Mouse (Mus musculus) MEL (cell line): ENCODE results near the gene Phf5a. TPM values are rescaled to one million over a fixed set of nuclear protein-coding genes. Genes with fewer than 3 reads are reported as not detected.

Experiments
- DNase-seq: peaks from one replicate; pipeline ENCODE4 v3.0.0; 2011; ENCODE audit warnings: low read depth, low spot score
- H3K27ac ChIP-seq: 2 replicates; pipeline ENCODE4 v1.5.1; 2012; ENCODE audit warnings: low read depth, mild to moderate bottlenecking, control low read depth, low read length, moderate library complexity; ENCODE audit not compliant: control insufficient read depth
- H3K27me3 ChIP-seq, 2 experiments: fragments of 150-350 bp in 1 of 2; sonication (generic) in 1 of 2; 2 replicates each; pipeline ENCODE4 v1.6.1; 2012; ENCODE audit warnings: low read length in 2 of 2, mild to moderate bottlenecking in 2 of 2, improper control_type of control experiment in 1 of 2, moderate library complexity in 1 of 2; ENCODE audit not compliant: insufficient read depth in 2 of 2, control insufficient read depth in 1 of 2
- H3K36me3 ChIP-seq, 2 experiments: 2 replicates each; pipeline ENCODE4 v1.6.1; 2012 to 2014; ENCODE audit warnings: low read length in 2 of 2, improper control_type of control experiment in 1 of 2, inconsistent platforms in 1 of 2, mild to moderate bottlenecking in 1 of 2; ENCODE audit not compliant: insufficient read depth in 2 of 2, control insufficient read depth in 1 of 2
- H3K4me1 ChIP-seq, 2 experiments: fragments of 150-350 bp in 1 of 2; sonication (generic) in 1 of 2; 2 replicates each; pipeline ENCODE4 v1.6.1; 2012; ENCODE audit warnings: low read length in 2 of 2, improper control_type of control experiment in 1 of 2, mild to moderate bottlenecking in 1 of 2; ENCODE audit not compliant: insufficient read depth in 2 of 2, control insufficient read depth in 1 of 2
- H3K4me3 ChIP-seq, 2 experiments: fragments of 150-350 bp in 1 of 2; sonication (generic) in 1 of 2; 2 replicates each; pipeline ENCODE4 v1.5.1; 2012; ENCODE audit warnings: low read depth in 2 of 2, low read length in 2 of 2, mild to moderate bottlenecking in 2 of 2, moderate library complexity in 2 of 2, control low read depth in 1 of 2, improper control_type of control experiment in 1 of 2; ENCODE audit not compliant: control insufficient read depth in 1 of 2, insufficient read depth in 1 of 2
- H3K79me2 ChIP-seq: 2 replicates; pipeline ENCODE4 v1.6.1; 2012; ENCODE audit warnings: mild to moderate bottlenecking, low read length, moderate library complexity; ENCODE audit not compliant: control insufficient read depth, poor library complexity, insufficient read depth
- H3K9ac ChIP-seq: 2 replicates; pipeline ENCODE4 v1.6.1; 2012; ENCODE audit warnings: low read depth, mild to moderate bottlenecking, control low read depth, low read length, moderate library complexity; ENCODE audit not compliant: control insufficient read depth, poor library complexity, severe bottlenecking
- H3K9me3 ChIP-seq: fragments of 150-350 bp; sonication (generic); replicated peaks from 2 replicates; pipeline ENCODE4 v1.6.1; 2012; ENCODE audit warnings: mild to moderate bottlenecking, low read length, improper control_type of control experiment, moderate library complexity; ENCODE audit not compliant: insufficient read depth
- CHD1 ChIP-seq: IDR thresholded peaks from 2 replicates; pipeline ENCODE4 v1.6.1; 2012; ENCODE audit warnings: low read depth, mild to moderate bottlenecking, inconsistent platforms, low read length, improper control_type of control experiment
- CHD2 ChIP-seq: IDR thresholded peaks from 2 replicates; pipeline ENCODE4 v1.6.1; 2011; ENCODE audit warnings: low read length, improper control_type of control experiment
- CTCF ChIP-seq, 3 experiments: IDR thresholded peaks in 2 of 3; conservative IDR thresholded peaks in 1 of 3; 2 replicates each; pipeline ENCODE4 v1.5.1; 2011 to 2012; ENCODE audit warnings: low read length in 3 of 3, low read depth in 2 of 3, mild to moderate bottlenecking in 2 of 3, improper control_type of control experiment in 1 of 3, inconsistent platforms in 1 of 3, mixed read lengths in 1 of 3, moderate library complexity in 1 of 3; ENCODE audit not compliant: control insufficient read depth in 1 of 3, insufficient read depth in 1 of 3, poor library complexity in 1 of 3, severe bottlenecking in 1 of 3
- EP300 ChIP-seq, 2 experiments: IDR thresholded peaks; 2 replicates each; pipeline ENCODE4 v1.6.1; 2011; ENCODE audit warnings: improper control_type of control experiment in 2 of 2, low read length in 2 of 2, low read depth in 1 of 2, mild to moderate bottlenecking in 1 of 2
- GATA1 ChIP-seq: IDR thresholded peaks from 2 replicates; pipeline ENCODE4 v1.6.1; 2011; ENCODE audit warnings: low read depth, low read length, improper control_type of control experiment
- HCFC1 ChIP-seq: IDR thresholded peaks from 2 replicates; pipeline ENCODE4 v1.6.1; 2012; ENCODE audit warnings: low read depth, mild to moderate bottlenecking, inconsistent platforms, low read length, improper control_type of control experiment, moderate library complexity
- KAT2A ChIP-seq: conservative IDR thresholded peaks from 2 replicates; pipeline ENCODE4 v1.6.1; 2012; ENCODE audit warnings: low read depth, low read length, improper control_type of control experiment, inconsistent platforms
- MAX ChIP-seq: IDR thresholded peaks from 2 replicates; pipeline ENCODE4 v1.6.1; 2011; ENCODE audit warnings: low read length, improper control_type of control experiment
- MEF2A ChIP-seq: IDR thresholded peaks from 2 replicates; pipeline ENCODE4 v1.6.1; 2014; ENCODE audit warnings: low read depth, mild to moderate bottlenecking, inconsistent platforms, low read length, improper control_type of control experiment; ENCODE audit not compliant: poor library complexity, insufficient replicate concordance, severe bottlenecking; ENCODE audit errors: extremely low read depth
- MXI1 ChIP-seq: IDR thresholded peaks from 2 replicates; pipeline ENCODE4 v1.6.1; 2011; ENCODE audit warnings: mild to moderate bottlenecking, low read depth, low read length, improper control_type of control experiment
- MYC ChIP-seq: IDR thresholded peaks from 2 replicates; pipeline ENCODE4 v1.6.1; 2011; ENCODE audit warnings: low read depth, mild to moderate bottlenecking, low read length, improper control_type of control experiment, moderate library complexity
- NRF1 ChIP-seq: IDR thresholded peaks from 2 replicates; pipeline ENCODE4 v1.6.1; 2014; ENCODE audit warnings: low read depth, mild to moderate bottlenecking, inconsistent platforms, low read length, improper control_type of control experiment, moderate library complexity; ENCODE audit not compliant: poor library complexity, insufficient read depth, severe bottlenecking
- POLR2A ChIP-seq, 2 experiments: IDR thresholded peaks; 2 replicates each; pipeline ENCODE4 v1.6.1; 2011 to 2012; ENCODE audit warnings: low read length in 2 of 2, mild to moderate bottlenecking in 2 of 2, control low read depth in 1 of 2, improper control_type of control experiment in 1 of 2, low read depth in 1 of 2, moderate library complexity in 1 of 2; ENCODE audit not compliant: control insufficient read depth in 1 of 2, insufficient read depth in 1 of 2, poor library complexity in 1 of 2
- POLR2AphosphoS5 ChIP-seq: IDR thresholded peaks from 2 replicates; pipeline ENCODE4 v1.6.1; 2012; ENCODE audit warnings: low read depth, borderline replicate concordance, mild to moderate bottlenecking, inconsistent platforms, low read length, moderate library complexity, mixed read lengths
- RCOR1 ChIP-seq: IDR thresholded peaks from 2 replicates; pipeline ENCODE4 v1.6.1; 2012; ENCODE audit warnings: low read depth, mild to moderate bottlenecking, inconsistent platforms, low read length, improper control_type of control experiment
- SIN3A ChIP-seq: IDR thresholded peaks from 2 replicates; pipeline ENCODE4 v1.6.1; 2012; ENCODE audit warnings: low read length, improper control_type of control experiment, inconsistent platforms
- TCF12 ChIP-seq: IDR thresholded peaks from 2 replicates; pipeline ENCODE4 v1.6.1; 2014; ENCODE audit warnings: low read depth, mild to moderate bottlenecking, inconsistent platforms, low read length, improper control_type of control experiment, moderate library complexity
- USF2 ChIP-seq, 2 experiments: IDR thresholded peaks; 2 replicates each; pipeline ENCODE4 v1.6.1; 2011 to 2012; ENCODE audit warnings: improper control_type of control experiment in 2 of 2, low read length in 2 of 2, borderline replicate concordance in 1 of 2, inconsistent platforms in 1 of 2, low read depth in 1 of 2, mild to moderate bottlenecking in 1 of 2; ENCODE audit not compliant: insufficient read depth in 1 of 2
- ZC3H11A ChIP-seq: IDR thresholded peaks from 2 replicates; pipeline ENCODE4 v1.6.1; 2012; ENCODE audit warnings: low read depth, mild to moderate bottlenecking, inconsistent platforms, low read length, improper control_type of control experiment
- ZKSCAN1 ChIP-seq: IDR thresholded peaks from 2 replicates; pipeline ENCODE4 v1.6.1; 2012; ENCODE audit warnings: low read depth, mild to moderate bottlenecking, inconsistent platforms, low read length, improper control_type of control experiment, moderate library complexity
- polyA plus RNA-seq, 2 experiments: library from polyadenylated mRNA; stranded (reverse) in 1 of 2; unstranded in 1 of 2; fragments of >175 nt in 1 of 2; fragments of >200 nt in 1 of 2; gene quantifications; 2 replicates each; pipeline versions ENCODE4 v1.2.1 to v1.2.4; 2012; ENCODE audit warnings: low replicate concordance in 2 of 2, low read depth in 1 of 2; ENCODE audit not compliant: insufficient read length in 2 of 2, insufficient read depth in 1 of 2, missing spikeins in 1 of 2
- total RNA-seq: library from RNA; depleted of rRNA; stranded (reverse); fragments of 300-350 nt; gene quantifications from 2 replicates; pipeline ENCODE4 v1.2.3, GENCODE M21; 2012

Phf5a gene
- total and polyA plus RNA-seq, 3 experiments = 128 to 164 TPM; not detected in 1

DNA sequence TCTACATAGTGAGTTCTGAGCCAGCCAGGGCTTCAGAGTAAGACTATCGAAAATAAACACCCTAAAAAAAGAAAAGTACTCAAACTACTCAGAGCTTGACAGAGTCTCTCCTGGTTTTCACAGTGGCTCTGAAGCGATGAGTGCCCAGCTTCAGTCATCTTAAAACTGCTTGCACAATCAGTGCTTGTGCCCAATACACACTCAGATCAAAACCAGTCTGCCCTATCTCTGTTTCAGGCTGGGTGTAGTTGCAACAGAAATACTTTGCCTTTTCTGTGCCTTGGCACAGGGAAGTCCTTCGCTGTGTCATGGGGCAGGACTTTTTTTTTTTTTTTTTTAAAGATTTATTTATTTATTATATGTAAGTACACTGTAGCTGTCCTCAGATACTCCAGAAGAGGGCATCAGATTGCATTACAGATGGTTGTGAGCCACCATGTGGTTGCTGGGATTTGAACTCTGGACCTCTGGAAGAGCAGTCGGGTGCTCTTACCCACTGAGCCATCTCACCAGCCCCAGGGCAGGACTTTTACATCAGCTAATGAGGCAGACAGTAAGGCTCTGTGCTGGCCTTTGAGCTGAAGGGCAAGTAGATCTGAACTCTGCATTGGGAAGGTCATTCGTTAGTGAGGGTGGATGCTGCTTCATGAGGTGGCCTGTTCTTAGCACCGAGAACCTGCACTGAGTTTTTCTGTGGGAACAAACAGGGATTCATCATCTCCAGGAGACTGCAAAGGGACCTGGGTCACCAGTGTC, 15.3 kb upstream of the Phf5a start:
- Histone ChIP-seq H3K79me2 (peaks cover 36% of the 10 kb centered on the region), H3K9me3 (no peaks in the 10 kb centered on the region), H3K27me3 (no peaks in the 10 kb centered on the region), H3K9ac (no peak overlapping the region), H3K4me3 (no peak overlapping the region), H3K36me3 (peaks cover 15 to 24% of the 10 kb centered on the region in 2 experiments), H3K27ac (no peak overlapping the region), H3K4me1 (peaks cover 13% of the 10 kb centered on the region in 2 experiments)
- TF ChIP-seq ZC3H11A (no peak), RCOR1 (no peak), CHD1 (no peak), TCF12 (no peak), GATA1 (no peak), MYC (no peak), KAT2A (no peak), MAX (no peak), NRF1 (no peak), EP300 (IDR thresholded peaks at IDR 0.05; ENCODE audit: low read depth in 1 of 2, low read length in 2 of 2) (no peak), POLR2AphosphoS5 (no peak), USF2 (IDR thresholded peaks at IDR 0.05; ENCODE audit: borderline replicate concordance in 1 of 2, insufficient read depth in 1 of 2, low read depth in 1 of 2, low read length in 2 of 2) (no peak), MEF2A (no peak), CHD2 (no peak), MXI1 (no peak), SIN3A (no peak), HCFC1 (no peak), ZKSCAN1 (no peak)
- DNase-seq = no peak

DNA sequence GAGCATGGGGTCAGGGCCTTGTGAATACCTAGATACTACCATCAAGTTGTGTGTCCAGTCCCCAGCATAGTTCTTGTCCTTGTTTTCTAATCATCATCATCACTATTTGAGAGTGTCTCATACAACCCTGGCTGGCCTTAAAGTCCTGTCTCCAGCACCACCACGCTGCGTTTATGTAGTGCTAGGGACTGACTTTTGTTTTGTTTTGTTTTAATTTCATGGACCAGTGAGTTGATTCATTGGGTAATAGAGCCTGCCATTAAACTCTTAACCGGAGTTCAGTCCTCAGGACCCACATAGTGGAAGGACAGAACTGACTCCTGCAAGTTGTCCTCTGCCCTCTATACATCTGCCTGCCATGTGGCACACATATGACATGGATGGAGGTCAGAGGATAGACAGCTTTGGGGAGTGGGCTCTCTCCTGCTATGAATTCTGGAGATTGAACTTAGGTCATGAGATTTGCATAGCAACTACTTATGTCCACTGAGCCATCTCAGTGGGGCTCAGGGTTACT, 13.8 kb upstream of the Phf5a start:
- Histone ChIP-seq H3K36me3 (peaks cover 10 to 11% of the 10 kb centered on the region in 2 experiments), H3K4me1 (peaks cover 5 to 7% of the 10 kb centered on the region in 2 experiments; a peak in 3 of 4 replicates), H3K27ac (no peak overlapping the region), H3K79me2 (peaks cover 49% of the 10 kb centered on the region), H3K9me3 (no peaks in the 10 kb centered on the region), H3K27me3 (no peaks in the 10 kb centered on the region), H3K9ac (no peak overlapping the region), H3K4me3 (no peak overlapping the region)
- TF ChIP-seq POLR2A (IDR thresholded peaks at IDR 0.05; ENCODE audit: control insufficient read depth in 1 of 2, insufficient read depth in 1 of 2, low read depth in 1 of 2, low read length in 2 of 2, poor library complexity in 1 of 2) (no peak), SIN3A (no peak), CTCF (IDR thresholded peaks at IDR 0.05 in 2 of 3, conservative IDR thresholded peaks at IDR 0.05 in 1 of 3; ENCODE audit: control insufficient read depth in 1 of 3, insufficient read depth in 1 of 3, low read depth in 2 of 3, low read length in 3 of 3, poor library complexity in 1 of 3, severe bottlenecking in 1 of 3) (no peak), MAX (no peak), MYC (no peak)
- TF ChIP-seq, all 39 proteins: peak for 0
- DNase-seq = no peak
